Mouse (Mus musculus) frontal cortex, postnatal 25 days (tissue): ENCODE measurements around the gene Emilin2.

Experiments used
- DNase-seq, 2 experiments: peaks; one replicate each; pipeline ENCODE4 v3.0.0; 2022; ENCODE audit warnings: low spot score in 2 of 2

Gene Emilin2

DNA sequence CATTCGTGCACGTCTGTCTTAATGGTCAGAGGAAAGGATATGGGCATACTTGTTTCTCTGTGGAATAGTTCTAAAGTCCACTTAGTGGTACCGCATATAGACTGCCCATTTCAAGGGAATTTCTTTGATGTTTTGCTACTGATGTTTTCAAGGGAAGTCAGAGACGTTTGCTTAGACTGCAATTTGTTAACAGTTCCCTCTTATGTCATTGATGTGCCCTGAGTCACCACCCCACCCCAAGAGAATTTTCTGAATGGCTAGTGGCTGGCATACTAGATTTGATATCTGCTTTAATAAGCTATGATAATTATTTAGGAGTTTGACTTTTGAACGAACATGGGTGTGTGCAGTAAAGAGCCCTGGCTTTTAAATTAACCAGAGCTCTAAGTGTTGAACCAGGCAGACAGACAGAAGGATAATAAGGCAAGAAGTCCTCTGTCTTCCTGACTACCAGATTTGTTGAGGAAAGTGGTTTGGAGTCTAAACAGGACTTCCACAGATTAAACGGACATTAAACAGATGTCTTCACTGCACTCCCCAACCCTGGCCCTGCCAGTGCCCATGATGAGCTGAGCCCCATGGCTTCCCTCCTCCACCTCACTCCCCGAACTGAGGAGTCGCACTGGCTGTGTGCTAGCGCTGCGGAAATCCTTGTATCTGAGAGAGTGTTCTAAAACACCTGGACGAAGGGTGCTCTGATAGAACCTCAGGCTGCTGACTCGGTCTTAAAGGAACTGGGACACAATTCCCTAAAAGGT is 105.5 kb downstream of the Emilin2 start:
- DNase-seq = no peak

GRCm38 (mm10) chr17:71204809-71205091 is 107.0 kb downstream of the Emilin2 start:
- DNase-seq = no peak

DNA sequence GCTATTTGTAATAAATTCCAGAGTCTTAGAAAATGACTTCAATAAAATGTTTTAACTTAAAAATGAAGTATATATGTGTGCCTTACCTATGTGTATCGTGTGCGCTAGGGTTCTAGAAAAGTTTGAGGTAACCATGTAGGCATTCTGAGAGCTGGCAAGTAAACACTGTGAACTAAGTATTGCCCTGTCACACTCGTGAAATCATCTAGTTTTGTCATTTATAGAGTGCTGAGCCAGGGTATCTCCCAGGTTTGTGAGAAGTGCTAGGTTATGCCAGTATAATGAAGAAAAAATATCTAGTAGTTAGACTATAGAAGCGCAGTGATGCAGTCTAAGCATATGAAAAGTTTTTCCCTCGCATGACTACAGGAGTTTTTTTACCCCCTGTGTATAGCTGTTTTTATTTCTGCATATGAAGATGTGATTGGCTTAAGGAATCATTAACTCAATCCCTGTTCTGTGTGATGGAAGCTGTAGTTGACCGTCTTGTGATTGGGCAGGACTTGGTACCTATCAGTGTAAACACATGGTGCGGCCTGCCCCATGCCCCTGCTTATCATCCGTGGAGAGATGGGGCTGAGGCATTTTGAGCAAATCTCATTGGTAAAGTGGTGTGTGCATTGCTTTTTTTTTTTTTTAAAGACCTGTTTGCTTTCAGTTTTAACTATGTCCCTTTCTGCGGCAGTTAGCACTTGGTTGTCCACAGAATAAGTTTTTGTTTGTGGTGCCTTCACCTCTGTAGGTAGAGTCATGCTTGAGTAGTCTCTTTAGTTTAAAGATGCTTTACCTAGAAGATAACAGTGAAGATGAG is 107.6 kb downstream of the Emilin2 start:
- no peak for DNase-seq
